In genomic region chr2:122367701-122368080, GRCm38 (mm10) we compare ENCODE assay signal across 9 mouse cellular contexts. TPM values are rescaled to one million over a fixed set of nuclear protein-coding genes. Genes with fewer than 3 reads are reported as not detected.
DNase-seq lines count a peak whose midpoint lies in the region; ATAC-seq and TF ChIP-seq lines count a peak whose summit lies in the region.
"Had no signal": no experiment of that assay in that cellular context is flagged by ENCODE, and none has a peak within 500 bp of the region (broad histone marks: within the 10 kb centered on the region; RNA-seq: fewer than 3 reads in every experiment).

No protein-coding gene starts in this region.

- DNase-seq in heart, adult 9 months (ENCODE audit: low spot score in 2 of 2) = no peak
- no peak for DNase-seq in hindbrain, embryonic 10.5 days (ENCODE audit: low spot score)
- DNase-seq in midbrain, embryonic 10.5 days (ENCODE audit: low spot score) = no peak
- DNase-seq in adrenal gland, postnatal 10 days = no peak
- no peak for DNase-seq in frontal cortex, postnatal 25 days (ENCODE audit: low spot score in 2 of 2)
- no peak for DNase-seq in yolk sac, embryonic 10.5 days (ENCODE audit: low spot score)

- TF ChIP-seq POLR2A in bone marrow, adult 2 months (IDR thresholded peaks at IDR 0.05; ENCODE audit: borderline replicate concordance, control insufficient read depth, low read depth, low read length) = no peak

- H3K9ac ChIP-seq in heart, embryonic 16.5 days (ENCODE audit: low read length) = peak overlapping the region; percentile 90; the same call in 1 of the 2 replicates

- no peaks in the 10 kb centered on the region for H3K36me3 ChIP-seq in heart, embryonic 16.5 days (ENCODE audit: control insufficient read depth, insufficient read depth)
- H3K36me3 ChIP-seq in hindbrain, embryonic 10.5 days = peaks cover 29% of the 10 kb centered on the region
- H3K36me3 ChIP-seq in midbrain, embryonic 10.5 days = peaks cover 34% of the 10 kb centered on the region

- no peak for TF ChIP-seq CTCF in bone marrow, adult 2 months (IDR thresholded peaks at IDR 0.05; ENCODE audit: control insufficient read depth, insufficient read depth, low read length)

- H3K4me2 ChIP-seq in heart, embryonic 16.5 days (ENCODE audit: low read depth, low read length) = peak overlapping the region; percentile 97

- H3K4me3 ChIP-seq in heart, embryonic 16.5 days (ENCODE audit: low read length) = peak overlapping the region; percentile 88
- H3K4me3 ChIP-seq in bone marrow, adult 2 months (replicated peaks; ENCODE audit: control insufficient read depth, low read depth, low read length) = peak overlapping the region; percentile 24
- peak overlapping the region; percentile 96 for H3K4me3 ChIP-seq in hindbrain, embryonic 10.5 days
- peak overlapping the region; percentile 94 for H3K4me3 ChIP-seq in midbrain, embryonic 10.5 days

- ATAC-seq in heart, embryonic 16.5 days (replicated peaks; ENCODE audit: extremely low read depth, insufficient read depth, low FRiP score) = no peak

- peaks cover 11% of the 10 kb centered on the region for H3K4me1 ChIP-seq in heart, embryonic 16.5 days (ENCODE audit: control insufficient read depth, insufficient read depth, low read length)
- H3K4me1 ChIP-seq in bone marrow, adult 2 months (ENCODE audit: control insufficient read depth, insufficient read depth, low read length) = peaks cover 4% of the 10 kb centered on the region
- peaks cover 44% of the 10 kb centered on the region for H3K4me1 ChIP-seq in hindbrain, embryonic 10.5 days (replicated peaks)
- H3K4me1 ChIP-seq in midbrain, embryonic 10.5 days = peaks cover 42% of the 10 kb centered on the region

- WGBS in heart, embryonic 16.5 days = 28% methylated on average over 4 of the region's 4 CpGs
- WGBS in bone marrow, adult 2 months = 56% methylated on average over 4 of the region's 4 CpGs
- WGBS in hindbrain, embryonic 10.5 days = 3% methylated on average over 4 of the region's 4 CpGs
- 8% methylated on average over 4 of the region's 4 CpGs for WGBS in midbrain, embryonic 10.5 days

- H3K27me3 ChIP-seq in heart, embryonic 16.5 days (ENCODE audit: control insufficient read depth, insufficient read depth, low read length) = 0 out of 2 replicates have a peak, but pooled peaks cover 2% of the 10 kb centered on the region
- H3K27me3 ChIP-seq in hindbrain, embryonic 10.5 days (ENCODE audit: insufficient read depth, poor library complexity, severe bottlenecking) = peaks cover 22% of the 10 kb centered on the region
- peaks cover 30% of the 10 kb centered on the region for H3K27me3 ChIP-seq in midbrain, embryonic 10.5 days (ENCODE audit: low read depth, poor library complexity, severe bottlenecking)

- H3K27ac ChIP-seq in heart, embryonic 16.5 days (ENCODE audit: low read length) = no peak overlapping the region
- H3K27ac ChIP-seq in bone marrow, adult 2 months (ENCODE audit: control insufficient read depth, insufficient read depth, low read depth, low read length, poor library complexity) = no peak overlapping the region
- peak overlapping the region; percentile 98 for H3K27ac ChIP-seq in hindbrain, embryonic 10.5 days
- H3K27ac ChIP-seq in midbrain, embryonic 10.5 days (replicated peaks) = peak overlapping the region; percentile 98

- no peaks in the 10 kb centered on the region for H3K9me3 ChIP-seq in heart, embryonic 16.5 days (replicated peaks; ENCODE audit: control insufficient read depth, low read length)
- no peaks in the 10 kb centered on the region for H3K9me3 ChIP-seq in hindbrain, embryonic 10.5 days
- no peaks in the 10 kb centered on the region for H3K9me3 ChIP-seq in midbrain, embryonic 10.5 days (replicated peaks)

RNA-seq across cellular contexts. Expression of gene Shf, which starts 1.3 kb away (rescaled TPM):
- 2.0 TPM in 2 replicates for polyA plus RNA-seq in heart, embryonic 16.5 days (2015; fragmentation: Nextera tagmentation; extraction: Ambion mirVana)
- 9.6 and 14.7 TPM in 2 replicates for polyA plus RNA-seq in bone marrow, adult 2 months (2011; ENCODE audit: insufficient read depth, insufficient read length, low replicate concordance, missing spikeins)
- 8.8 and 9.6 TPM in 2 replicates for polyA plus RNA-seq in hindbrain, embryonic 10.5 days (2016; fragmentation: Nextera tagmentation; extraction: Ambion mirVana)
- polyA plus RNA-seq in midbrain, embryonic 10.5 days (2016; fragmentation: Nextera tagmentation; extraction: Ambion mirVana) = 5.8 and 7.9 TPM in 2 replicates
- total RNA-seq in adrenal gland, postnatal 10 days (2021) = 10 to 100 TPM; 16.7 to 23.7 TPM

RNA-seq across cellular contexts. Expression of gene Duox1, which starts 52.2 kb away (rescaled TPM):
- 0.05 and 0.12 TPM in 2 replicates for polyA plus RNA-seq in heart, embryonic 16.5 days (2015; fragmentation: Nextera tagmentation; extraction: Ambion mirVana)
- not detected in 2 replicates for polyA plus RNA-seq in bone marrow, adult 2 months (2011; ENCODE audit: insufficient read depth, insufficient read length, low replicate concordance, missing spikeins)
- 0.04 TPM in 1 of 2 replicates, not detected in the other for polyA plus RNA-seq in hindbrain, embryonic 10.5 days (2016; fragmentation: Nextera tagmentation; extraction: Ambion mirVana)
- polyA plus RNA-seq in midbrain, embryonic 10.5 days (2016; fragmentation: Nextera tagmentation; extraction: Ambion mirVana) = 0.02 TPM in 2 replicates
- total RNA-seq in adrenal gland, postnatal 10 days (2021) = not detected
- total RNA-seq: MEL had no signal

RNA-seq across cellular contexts. Expression of gene Duoxa1, which starts 54.2 kb away (rescaled TPM):
- 0.54 and 0.97 TPM in 2 replicates for polyA plus RNA-seq in heart, embryonic 16.5 days (2015; fragmentation: Nextera tagmentation; extraction: Ambion mirVana)
- polyA plus RNA-seq in bone marrow, adult 2 months (2011; ENCODE audit: insufficient read depth, insufficient read length, low replicate concordance, missing spikeins) = not detected in 2 replicates
- not detected in 2 replicates for polyA plus RNA-seq in hindbrain, embryonic 10.5 days (2016; fragmentation: Nextera tagmentation; extraction: Ambion mirVana)
- polyA plus RNA-seq in midbrain, embryonic 10.5 days (2016; fragmentation: Nextera tagmentation; extraction: Ambion mirVana) = not detected in 2 replicates
- under 1 TPM in 1 of 2 experiments, not detected in 1; 0.33 TPM for total RNA-seq in adrenal gland, postnatal 10 days (2021)
- total RNA-seq: MEL had no signal

RNA-seq across cellular contexts. Expression of gene Slc28a2, which starts 58.6 kb away (rescaled TPM):
- polyA plus RNA-seq in heart, embryonic 16.5 days (2015; fragmentation: Nextera tagmentation; extraction: Ambion mirVana) = 2.1 and 2.4 TPM in 2 replicates
- 12.7 and 25.8 TPM in 2 replicates for polyA plus RNA-seq in bone marrow, adult 2 months (2011; ENCODE audit: insufficient read depth, insufficient read length, low replicate concordance, missing spikeins)
- polyA plus RNA-seq in hindbrain, embryonic 10.5 days (2016; fragmentation: Nextera tagmentation; extraction: Ambion mirVana) = not detected in 2 replicates
- not detected in 2 replicates for polyA plus RNA-seq in midbrain, embryonic 10.5 days (2016; fragmentation: Nextera tagmentation; extraction: Ambion mirVana)
- total RNA-seq in adrenal gland, postnatal 10 days (2021) = 10 to 100 TPM; 10.8 to 16.3 TPM

Comparison
In these comparisons a context has a peak if more than half of its experiments do, and no peak if none do; other contexts are left out.
1. H3K27ac ChIP-seq: peak in hindbrain, embryonic 10.5 days (single experiment) and midbrain, embryonic 10.5 days (single experiment); none in heart, embryonic 16.5 days (single experiment) and bone marrow, adult 2 months (single experiment).
2. H3K4me3 ChIP-seq: peak in every context shown above with its lines; median percentile 96 in hindbrain, embryonic 10.5 days; 94 in midbrain, embryonic 10.5 days; 88 in heart, embryonic 16.5 days; 24 in bone marrow, adult 2 months.